Mouse (Mus musculus) midbrain, embryonic 16.5 days (tissue): ENCODE measurements around the gene Tnfrsf21. TPM values are rescaled to one million over a fixed set of nuclear protein-coding genes. Genes with fewer than 3 reads are reported as not detected.

ENCODE experiments used
- ATAC-seq: fragments of 200-750 bp; cut with Nextera tagmentation; 2 replicates; pipeline ENCODE4 v1.8.0; 2017; ENCODE audit warnings: moderate TSS enrichment
- H3K27ac ChIP-seq: fragments of 300-500 bp; sonication (generic); 2 replicates; pipeline ENCODE4 v1.5.1; 2014; ENCODE audit warnings: mild to moderate bottlenecking, low read length, mixed read lengths
- H3K27me3 ChIP-seq: fragments of 300-500 bp; sonication (generic); 2 replicates; pipeline ENCODE4 v1.6.1; 2014; ENCODE audit warnings: low read depth, low read length, mixed read lengths; ENCODE audit not compliant: control insufficient read depth, insufficient read depth
- H3K36me3 ChIP-seq: fragments of 300-500 bp; sonication (generic); 2 replicates; pipeline ENCODE4 v1.6.1; 2014; ENCODE audit warnings: mild to moderate bottlenecking, low read length, moderate library complexity, mixed read lengths; ENCODE audit not compliant: control insufficient read depth, insufficient read depth
- H3K4me1 ChIP-seq: fragments of 300-500 bp; sonication (generic); 2 replicates; pipeline ENCODE4 v1.6.1; 2014; ENCODE audit warnings: mild to moderate bottlenecking, low read length, mixed read lengths; ENCODE audit not compliant: control insufficient read depth, insufficient read depth
- H3K4me2 ChIP-seq: fragments of 300-500 bp; sonication (generic); 2 replicates; pipeline ENCODE4 v1.6.1; 2014; ENCODE audit warnings: mild to moderate bottlenecking, low read length, mixed read lengths
- H3K4me3 ChIP-seq: fragments of 300-500 bp; sonication (generic); 2 replicates; pipeline ENCODE4 v1.5.1; 2014; ENCODE audit warnings: low read depth, mild to moderate bottlenecking, low read length, moderate library complexity, mixed read lengths
- H3K9ac ChIP-seq: fragments of 300-500 bp; sonication (generic); 2 replicates; pipeline ENCODE4 v1.6.1; 2014; ENCODE audit warnings: low read depth, low read length, mixed read lengths
- H3K9me3 ChIP-seq: fragments of 300-500 bp; sonication (generic); replicated peaks from 2 replicates; pipeline ENCODE4 v1.6.1; 2014; ENCODE audit warnings: mild to moderate bottlenecking, low read length, mixed read lengths; ENCODE audit not compliant: control insufficient read depth, poor library complexity, severe bottlenecking
- WGBS: fragments of 180-500 bp; shearing (Covaris S2); extraction: QIAGEN DNeasy Blood & Tissue Kit; methylation state at CpG from one replicate; pipeline ENCODE4 v1.1.7; 2014; 5-methylcytosine and 5-hydroxymethylcytosine counted together
- polyA plus RNA-seq: library from polyadenylated mRNA; unstranded; fragments of >200 nt; fragmentation: Nextera tagmentation; extraction: Ambion mirVana; gene quantifications from 2 replicates; pipeline ENCODE4 v1.2.1, GENCODE M21; 2015

The Tnfrsf21 gene
- polyA plus RNA-seq, 1 experiment from 2014 or later, result 71.6 TPM

DNA sequence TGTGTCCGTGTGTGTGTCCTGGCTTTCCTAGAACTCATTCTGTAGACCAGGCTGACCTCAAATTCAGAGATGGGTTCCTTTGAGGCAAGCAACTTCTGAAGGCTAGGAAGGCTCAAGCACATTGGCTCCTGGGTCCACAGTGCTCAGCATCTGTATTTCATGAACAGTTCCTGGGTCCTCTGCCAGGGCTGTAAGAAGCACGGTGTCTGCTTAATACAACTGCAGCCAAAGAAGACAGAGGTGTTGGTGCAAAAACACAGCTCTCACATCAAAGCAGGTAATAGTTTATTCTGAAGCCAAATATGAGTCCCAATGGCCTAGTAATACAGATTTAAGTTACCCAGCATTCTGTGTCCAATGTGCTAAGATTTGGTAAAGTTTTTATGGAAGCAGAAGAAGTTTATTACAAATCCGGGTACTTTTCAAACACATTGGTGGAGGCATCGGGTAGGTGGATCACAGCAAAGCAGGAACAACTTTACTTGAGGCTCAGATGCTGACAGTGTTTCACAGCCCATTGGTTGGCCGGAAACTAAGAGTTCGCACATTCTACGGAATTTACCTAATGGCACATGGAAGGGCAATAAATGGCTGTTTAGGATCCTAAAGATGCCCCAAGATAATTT lies 112.7 kb downstream of the Tnfrsf21 start:
- Histone ChIP-seq H3K27me3 (no peaks in the 10 kb centered on the region), H3K4me2 (no peak overlapping the region), H3K4me1 (no peaks in the 10 kb centered on the region), H3K4me3 (no peak overlapping the region), H3K9me3 (no peaks in the 10 kb centered on the region), H3K9ac (no peak overlapping the region), H3K36me3 (no peaks in the 10 kb centered on the region), H3K27ac (no peak overlapping the region)
- no peak for ATAC-seq
- 94% methylated on average over 7 of the region's 7 CpGs for WGBS

DNA sequence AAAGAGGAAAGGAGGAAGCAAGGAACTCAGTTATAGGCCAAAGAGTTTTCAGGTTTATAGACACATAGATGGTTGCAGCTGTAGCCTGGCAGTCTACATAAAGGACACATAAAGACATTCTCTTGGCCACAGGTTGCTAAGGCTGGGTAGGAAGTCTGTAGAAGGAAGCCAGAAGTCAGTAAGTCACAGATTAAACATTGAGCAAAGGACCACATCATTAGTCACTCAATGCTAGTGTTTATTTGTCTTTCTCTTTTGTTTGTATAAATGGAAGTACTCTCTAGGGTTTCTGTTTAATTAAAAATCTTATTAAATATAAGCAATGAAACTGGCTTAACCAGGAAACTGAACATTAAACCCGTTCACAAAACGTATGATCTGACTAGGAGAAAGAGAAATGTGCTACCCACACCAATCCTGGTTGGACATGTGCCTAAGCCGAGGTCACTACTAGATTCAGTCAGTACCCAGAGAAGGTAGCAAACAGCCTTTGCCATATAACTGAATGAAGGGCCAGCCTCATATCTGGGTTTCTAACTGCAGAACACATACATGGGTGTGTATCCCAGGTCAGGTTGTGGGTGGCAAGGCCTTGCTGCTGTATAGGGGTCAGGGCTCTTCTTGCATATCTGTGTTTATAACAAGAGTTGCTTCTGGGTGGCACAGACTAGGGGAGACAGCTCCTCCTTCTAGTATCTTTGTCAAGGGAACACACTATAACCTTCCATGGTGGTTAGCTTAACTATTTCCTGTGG lies 113.9 kb downstream of the Tnfrsf21 start:
- Histone ChIP-seq H3K9ac (no peak overlapping the region), H3K4me2 (no peak overlapping the region), H3K36me3 (no peaks in the 10 kb centered on the region), H3K27ac (no peak overlapping the region), H3K4me3 (no peak overlapping the region), H3K4me1 (no peaks in the 10 kb centered on the region), H3K9me3 (no peaks in the 10 kb centered on the region), H3K27me3 (no peaks in the 10 kb centered on the region)
- ATAC-seq, result no peak
- 89% methylated on average over 3 of the region's 3 CpGs for WGBS

DNA sequence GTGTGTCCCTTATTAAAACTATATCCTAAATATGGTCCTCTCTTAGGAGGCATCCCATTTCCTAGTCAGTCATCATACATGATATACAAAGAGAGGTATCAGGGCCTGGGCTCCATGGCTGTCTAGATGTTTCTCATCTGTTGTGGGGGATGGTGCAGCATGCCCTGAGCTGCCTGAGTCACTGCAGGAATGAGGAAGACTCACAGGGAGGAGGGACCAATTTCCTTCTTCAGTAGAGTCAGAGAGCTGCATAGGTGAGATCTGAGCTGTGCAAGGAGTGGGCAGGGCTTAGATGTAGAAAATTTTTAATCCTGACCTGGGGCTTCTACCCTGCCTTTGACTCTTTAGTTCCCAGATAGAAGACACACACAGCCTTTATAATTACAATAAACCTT lies 114.5 kb downstream of the Tnfrsf21 start:
- no peak for ATAC-seq
- Histone ChIP-seq H3K4me2 (no peak overlapping the region), H3K4me1 (no peaks in the 10 kb centered on the region), H3K4me3 (no peak overlapping the region), H3K9me3 (no peaks in the 10 kb centered on the region), H3K27ac (no peak overlapping the region), H3K27me3 (no peaks in the 10 kb centered on the region), H3K9ac (no peak overlapping the region), H3K36me3 (no peaks in the 10 kb centered on the region)

DNA sequence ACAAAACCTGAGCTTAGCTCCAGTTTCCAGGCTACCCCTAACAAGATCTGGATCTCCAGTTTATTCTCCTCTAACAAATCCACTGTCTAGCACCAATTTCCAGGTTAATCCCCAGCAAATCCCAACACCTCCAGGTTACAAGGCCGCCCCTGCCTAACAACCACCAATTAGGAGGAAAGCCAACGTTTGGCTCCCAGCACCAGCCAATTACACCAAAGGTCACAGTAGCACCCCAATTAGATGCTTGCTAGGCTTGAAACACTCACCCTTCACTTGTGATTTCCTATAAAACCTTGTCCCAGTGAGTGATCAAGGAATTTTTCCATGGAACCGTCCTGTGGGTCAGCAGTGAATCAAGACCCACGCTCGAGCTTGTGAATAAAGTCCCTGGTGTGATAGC lies 116.1 kb downstream of the Tnfrsf21 start:
- no peaks in the 10 kb centered on the region for H3K9me3 ChIP-seq
- no peak overlapping the region for H3K27ac ChIP-seq
- 83% methylated on average over 5 of the region's 5 CpGs for WGBS
- ATAC-seq, result no peak
- H3K4me2 ChIP-seq, result no peak overlapping the region
- no peaks in the 10 kb centered on the region for H3K27me3 ChIP-seq
- no peak overlapping the region for H3K9ac ChIP-seq
- no peaks in the 10 kb centered on the region for H3K36me3 ChIP-seq
- no peak overlapping the region for H3K4me3 ChIP-seq
- H3K4me1 ChIP-seq, result peaks cover 3% of the 10 kb centered on the region; the same call in 1 of the 2 replicates

DNA sequence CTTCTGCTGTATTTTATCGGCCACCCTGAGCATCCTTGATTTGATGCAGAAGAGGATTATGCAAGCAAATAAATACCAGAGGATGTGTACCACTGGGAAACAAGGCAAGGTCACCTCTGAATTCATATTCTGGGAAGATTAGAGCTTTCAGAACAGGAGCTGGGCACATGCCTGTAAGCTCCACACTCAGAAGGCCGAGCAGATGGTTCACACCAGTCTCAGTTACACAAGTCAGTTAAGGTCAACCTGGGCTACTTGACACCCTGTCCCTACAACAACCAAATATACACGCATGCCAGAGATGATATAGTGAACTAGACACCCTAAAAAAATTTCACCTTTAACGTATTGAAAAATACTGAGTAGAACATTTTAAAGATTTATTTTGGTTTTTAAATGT lies 116.8 kb downstream of the Tnfrsf21 start:
- Histone ChIP-seq H3K4me1 (peaks cover 3% of the 10 kb centered on the region; the same call in 1 of the 2 replicates), H3K4me2 (no peak overlapping the region), H3K36me3 (no peaks in the 10 kb centered on the region), H3K4me3 (no peak overlapping the region), H3K27ac (no peak overlapping the region), H3K27me3 (no peaks in the 10 kb centered on the region), H3K9me3 (no peaks in the 10 kb centered on the region), H3K9ac (no peak overlapping the region)
- ATAC-seq, result no peak
- WGBS, result 86% methylated on average over 4 of the region's 4 CpGs

DNA sequence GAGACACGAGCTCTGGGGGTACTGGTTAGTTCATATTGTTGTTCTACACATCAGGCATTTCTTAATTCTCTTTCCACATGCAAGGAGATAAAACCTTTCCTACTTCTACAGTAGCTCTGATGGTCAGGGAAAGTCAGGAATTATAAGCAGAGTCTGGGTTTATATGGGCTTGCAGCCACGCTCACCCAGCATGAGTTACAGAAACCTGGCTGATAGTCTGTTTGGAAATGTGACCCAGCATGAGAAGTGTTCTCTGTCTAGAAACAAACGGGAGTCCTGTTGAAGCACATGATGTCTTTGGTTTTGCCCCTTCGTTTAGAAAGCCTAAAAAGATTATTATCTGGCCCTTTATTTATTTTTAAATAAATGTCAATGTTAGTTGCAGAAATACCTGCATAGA lies 118.6 kb downstream of the Tnfrsf21 start:
- no peak overlapping the region for H3K4me3 ChIP-seq
- no peak overlapping the region for H3K9ac ChIP-seq
- no peak for ATAC-seq
- H3K36me3 ChIP-seq, result no peaks in the 10 kb centered on the region
- WGBS, result 76% methylated on average over 4 of the region's 4 CpGs
- H3K9me3 ChIP-seq, result no peaks in the 10 kb centered on the region
- H3K27me3 ChIP-seq, result no peaks in the 10 kb centered on the region
- no peak overlapping the region for H3K4me2 ChIP-seq
- peaks cover 3% of the 10 kb centered on the region; the same call in 1 of the 2 replicates for H3K4me1 ChIP-seq
- H3K27ac ChIP-seq, result no peak overlapping the region

DNA sequence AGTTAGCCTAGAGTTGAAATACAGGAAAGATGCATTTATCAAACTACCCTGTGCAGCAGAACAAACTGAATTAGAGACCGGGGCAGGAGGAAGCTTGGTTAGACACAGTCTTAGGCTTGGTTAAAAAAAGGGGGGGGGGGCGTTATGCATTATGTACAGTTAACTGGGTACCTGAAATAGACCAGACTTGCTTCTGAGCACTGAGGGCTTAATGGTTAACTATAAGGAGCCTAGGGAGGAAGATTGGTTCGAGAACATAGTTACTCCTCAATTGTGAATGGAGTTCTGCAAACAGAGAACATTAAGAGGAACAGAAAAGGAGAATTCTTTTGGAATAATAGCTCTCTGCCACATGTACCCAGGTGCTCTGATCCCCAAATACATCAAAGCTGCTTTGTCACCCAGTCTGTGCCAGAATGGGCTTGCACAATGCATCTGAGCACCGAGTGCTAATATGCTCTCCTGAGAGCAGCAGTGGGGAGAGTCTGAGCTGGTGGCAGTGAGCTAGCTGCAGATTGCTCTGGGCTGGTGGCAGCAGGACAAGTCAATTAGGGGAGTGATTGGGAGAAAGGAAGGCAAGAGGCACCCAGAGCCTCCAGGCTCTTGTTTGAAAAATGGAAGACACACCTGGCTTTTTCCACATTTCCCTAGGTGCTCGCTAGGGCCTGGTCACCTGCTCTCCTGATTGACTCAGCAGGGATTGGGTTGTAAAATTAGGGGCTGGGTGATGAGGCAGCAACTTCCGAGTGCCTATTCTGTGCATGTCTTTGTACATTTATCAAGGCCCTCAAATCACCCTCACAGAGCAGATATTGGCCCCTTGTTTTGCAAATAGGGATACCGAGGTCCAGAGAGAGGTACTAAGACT lies 119.3 kb downstream of the Tnfrsf21 start:
- H3K36me3 ChIP-seq, result no peaks in the 10 kb centered on the region
- H3K27me3 ChIP-seq, result no peaks in the 10 kb centered on the region
- no peak overlapping the region for H3K27ac ChIP-seq
- 47% methylated on average over 7 of the region's 7 CpGs for WGBS
- H3K4me1 ChIP-seq, result peaks cover 3% of the 10 kb centered on the region; the same call in 1 of the 2 replicates
- ATAC-seq, result no peak
- H3K9me3 ChIP-seq, result no peaks in the 10 kb centered on the region
- no peak overlapping the region for H3K9ac ChIP-seq
- H3K4me3 ChIP-seq, result no peak overlapping the region
- no peak overlapping the region for H3K4me2 ChIP-seq

DNA sequence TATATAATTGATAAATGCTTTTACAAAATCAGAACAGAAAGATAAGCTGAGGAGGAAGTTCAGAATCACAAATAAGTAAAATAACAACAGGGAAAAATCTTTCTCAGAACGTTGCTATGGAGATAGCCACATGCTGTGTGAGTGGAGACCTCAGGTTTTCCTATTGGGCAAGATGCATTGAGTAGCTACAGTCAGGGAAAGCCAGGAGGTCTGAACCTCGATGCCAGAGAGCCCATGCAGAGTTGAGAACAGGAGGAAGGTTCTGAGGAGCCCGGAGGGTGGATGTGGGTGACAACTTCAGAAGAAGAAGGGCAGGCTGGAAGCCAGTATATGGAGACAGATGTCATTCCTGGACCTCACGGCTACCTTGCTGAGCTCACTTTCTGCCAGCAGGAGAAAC lies 120.4 kb downstream of the Tnfrsf21 start:
- Histone ChIP-seq H3K27me3 (no peaks in the 10 kb centered on the region), H3K4me3 (no peak overlapping the region), H3K27ac (no peak overlapping the region), H3K9me3 (no peaks in the 10 kb centered on the region), H3K4me2 (no peak overlapping the region), H3K36me3 (no peaks in the 10 kb centered on the region), H3K4me1 (peaks cover 3% of the 10 kb centered on the region; the same call in 1 of the 2 replicates), H3K9ac (no peak overlapping the region)
- WGBS, result 49% methylated on average over 4 of the region's 4 CpGs
- ATAC-seq, result peak; percentile 67

DNA sequence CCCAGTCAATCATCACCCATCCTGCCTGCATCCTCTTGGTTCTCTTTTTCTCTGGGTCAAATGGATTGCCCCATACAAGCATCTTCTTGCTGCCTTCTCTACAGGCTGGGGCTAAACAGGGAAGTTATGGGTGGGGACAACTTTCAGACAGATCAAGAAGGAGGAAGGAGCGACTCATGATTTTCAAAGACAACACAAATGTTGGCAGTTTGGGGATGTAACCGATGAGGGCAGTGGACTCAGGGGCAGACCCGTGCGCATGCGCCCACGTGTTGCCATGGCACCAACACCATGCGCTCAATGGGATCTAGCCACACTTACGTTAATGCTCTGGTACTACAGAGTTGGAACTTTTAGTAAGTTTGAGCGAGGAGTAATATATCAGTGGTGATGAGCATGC lies 121.5 kb downstream of the Tnfrsf21 start:
- Histone ChIP-seq H3K4me3 (no peak overlapping the region), H3K4me2 (no peak overlapping the region), H3K4me1 (peaks cover 3% of the 10 kb centered on the region; the same call in 1 of the 2 replicates), H3K9me3 (no peaks in the 10 kb centered on the region), H3K27ac (no peak overlapping the region), H3K36me3 (no peaks in the 10 kb centered on the region), H3K27me3 (no peaks in the 10 kb centered on the region), H3K9ac (no peak overlapping the region)
- ATAC-seq, result no peak
- WGBS, result 97% methylated on average over 9 of the region's 9 CpGs
